Comparison of ENCODE assay signal across 26 mouse cellular contexts in the genomic region with DNA sequence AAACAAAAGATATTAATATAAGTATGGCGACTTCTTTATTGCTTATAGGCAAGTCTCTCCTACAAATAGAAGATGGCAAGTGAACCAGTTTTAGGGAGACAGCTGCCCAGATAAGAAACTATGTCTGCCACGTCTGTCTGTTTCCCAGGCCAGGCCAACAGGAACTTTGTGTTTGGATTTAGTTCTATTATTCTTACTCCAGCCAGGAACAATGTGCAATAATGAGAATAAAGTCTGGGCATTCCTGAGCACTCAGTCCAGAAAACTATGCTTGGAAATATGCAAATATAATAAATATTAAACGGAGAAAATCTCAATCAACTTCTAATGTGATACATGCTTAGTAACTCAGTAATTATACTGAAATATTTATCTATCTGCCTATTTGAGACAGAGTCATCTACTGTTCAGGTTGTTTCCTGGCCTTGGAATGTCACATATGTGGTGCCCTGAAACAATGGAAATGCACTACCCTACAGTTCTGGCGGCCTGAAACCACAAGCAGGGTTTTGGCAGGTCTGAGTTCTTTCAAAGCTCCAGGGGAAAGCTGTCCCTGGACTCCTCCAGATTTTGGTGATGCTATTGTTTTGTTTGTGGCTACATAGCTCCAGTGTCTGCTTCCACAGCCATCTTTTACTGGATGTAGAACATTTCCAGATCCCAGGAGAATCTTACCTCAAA. TPM values are rescaled to one million over a fixed set of nuclear protein-coding genes. Genes with fewer than 3 reads are reported as not detected.
DNase-seq lines count a peak whose midpoint lies in the region; ATAC-seq lines count a peak whose summit lies in the region.
"Had no signal": no experiment of that assay in that cellular context is flagged by ENCODE, and none has a peak within 500 bp of the region (broad histone marks: within the 10 kb centered on the region; RNA-seq: fewer than 3 reads in every experiment).

No protein-coding gene starts in this region.

- peak overlapping the region; percentile 17; the same call in 1 of the 2 replicates for H3K27ac ChIP-seq in lung, embryonic 15.5 days
- H3K27ac ChIP-seq in brown adipose tissue, adult 24 weeks (replicated peaks; ENCODE audit: low read depth, low read length): peak overlapping the region; percentile 51
- no peak overlapping the region for H3K27ac ChIP-seq in forebrain, embryonic 13.5 days
- H3K27ac ChIP-seq: embryonic facial prominence, embryonic 13.5 days; forebrain, embryonic 10.5 days; hindbrain, embryonic 14.5 days; liver, embryonic 14.5 days; macrophage; midbrain, embryonic 13.5 days; neural tube, embryonic 13.5 days had no signal

- H3K9me3 ChIP-seq in lung, embryonic 15.5 days: no peaks in the 10 kb centered on the region
- H3K9me3 ChIP-seq in forebrain, embryonic 13.5 days (replicated peaks): no peaks in the 10 kb centered on the region
- H3K9me3 ChIP-seq: embryonic facial prominence, embryonic 13.5 days; forebrain, embryonic 10.5 days; midbrain, embryonic 13.5 days; neural tube, embryonic 13.5 days had no signal

- intact Hi-C loops in heart, postnatal 25 days (cut with DNase I): loop anchor here (5.0 kb wide), 2 partner anchors 37 to 38 kb away; partner anchors contain the start of gene Cd200

- H3K9ac ChIP-seq in lung, embryonic 15.5 days: no peak overlapping the region
- H3K9ac ChIP-seq in forebrain, embryonic 13.5 days: no peak overlapping the region
- H3K9ac ChIP-seq: embryonic facial prominence, embryonic 13.5 days; hindbrain, embryonic 14.5 days; liver, embryonic 14.5 days; midbrain, embryonic 13.5 days; neural tube, embryonic 13.5 days had no signal

- H3K27me3 ChIP-seq in lung, embryonic 15.5 days: no peaks in the 10 kb centered on the region
- H3K27me3 ChIP-seq in forebrain, embryonic 13.5 days: no peaks in the 10 kb centered on the region
- H3K27me3 ChIP-seq: CH12.LX; embryonic facial prominence, embryonic 13.5 days; midbrain, embryonic 13.5 days; neural tube, embryonic 13.5 days had no signal

- 61% methylated on average over 4 of the region's 4 CpGs for WGBS in lung, embryonic 15.5 days
- WGBS in forebrain, embryonic 13.5 days: 70% methylated on average over 4 of the region's 4 CpGs

- no peak for ATAC-seq in lung, embryonic 15.5 days (ENCODE audit: borderline replicate concordance, extremely low read depth, low FRiP score, low TSS enrichment)
- ATAC-seq in forebrain, embryonic 13.5 days: no peak
- ATAC-seq: forebrain, embryonic 16.5 days; intestine, postnatal 0 days; midbrain, embryonic 13.5 days had no signal

- no peak overlapping the region for H3K4me2 ChIP-seq in lung, embryonic 15.5 days
- no peak overlapping the region for H3K4me2 ChIP-seq in forebrain, embryonic 13.5 days
- H3K4me2 ChIP-seq: embryonic facial prominence, embryonic 13.5 days; hindbrain, embryonic 14.5 days; midbrain, embryonic 13.5 days; neural tube, embryonic 13.5 days had no signal

- DNase-seq in heart, adult 8-10 months (ENCODE audit: low spot score): peak; percentile 59
- DNase-seq in heart, postnatal 25 days (ENCODE audit: low spot score): no peak
- DNase-seq in lung, postnatal 25 days (ENCODE audit: low spot score): no peak
- DNase-seq in 3T3-L1 (ENCODE audit: low read depth, low spot score): peak; percentile 77
- no peak for DNase-seq in embryo, embryonic 10 days (ENCODE audit: low spot score)
- DNase-seq: adrenal gland, postnatal 10 days; cerebellum, adult 11 months; cerebellum, adult 9-10 months; cerebellum, postnatal 36 days; kidney, adult 9 months; kidney, postnatal 25 days; liver had no signal

- H3K4me3 ChIP-seq in lung, embryonic 15.5 days: no peak overlapping the region
- H3K4me3 ChIP-seq in brown adipose tissue, adult 24 weeks (ENCODE audit: insufficient read depth, low read depth, low read length): no peak overlapping the region
- H3K4me3 ChIP-seq in forebrain, embryonic 13.5 days: no peak overlapping the region
- H3K4me3 ChIP-seq: embryonic facial prominence, embryonic 13.5 days; forebrain, embryonic 10.5 days; midbrain, embryonic 13.5 days; neural tube, embryonic 13.5 days had no signal

- 0 out of 2 replicates have a peak, but pooled peaks cover 3% of the 10 kb centered on the region for H3K4me1 ChIP-seq in lung, embryonic 15.5 days
- H3K4me1 ChIP-seq in brown adipose tissue, adult 24 weeks (ENCODE audit: control insufficient read depth, insufficient read depth, insufficient read length, low read length): peaks cover 17% of the 10 kb centered on the region
- no peaks in the 10 kb centered on the region for H3K4me1 ChIP-seq in forebrain, embryonic 13.5 days
- H3K4me1 ChIP-seq: embryonic facial prominence, embryonic 13.5 days; midbrain, embryonic 13.5 days; neural tube, embryonic 13.5 days had no signal

- H3K36me3 ChIP-seq in lung, embryonic 15.5 days: no peaks in the 10 kb centered on the region
- no peaks in the 10 kb centered on the region for H3K36me3 ChIP-seq in forebrain, embryonic 13.5 days (ENCODE audit: poor library complexity, severe bottlenecking)
- H3K36me3 ChIP-seq: embryonic facial prominence, embryonic 13.5 days; forebrain, embryonic 10.5 days; midbrain, embryonic 13.5 days; neural tube, embryonic 13.5 days had no signal

RNA-seq across cellular contexts. Expression of gene Cd200, which starts 39.4 kb away (rescaled TPM):
- 10 to 100 TPM; 40.5 to 94.2 (median 53.1) TPM for total RNA-seq in heart, adult 8-10 months (2022)
- 10 to 100 TPM; 60.5 to 61.8 TPM for total RNA-seq in heart, postnatal 25 days (2021)
- polyA plus RNA-seq in lung, embryonic 15.5 days (2015; fragmentation: Nextera tagmentation; extraction: Ambion mirVana): 68.5 and 73.7 TPM in 2 replicates
- 39.3 and 47.9 TPM in 2 replicates for polyA plus RNA-seq in brown adipose tissue, adult 24 weeks (2012; ENCODE audit: insufficient read depth, insufficient read length, missing spikeins)
- 102 and 126 TPM in 2 replicates for polyA plus RNA-seq in forebrain, embryonic 13.5 days (2015; fragmentation: Nextera tagmentation; extraction: Ambion mirVana)
- total RNA-seq: megakaryocyte-erythroid progenitor cell, adult 5-6 weeks had no signal

Comparison
In these comparisons a context has a peak if more than half of its experiments do, and no peak if none do; other contexts are left out.
1. DNase-seq: peak in heart, adult 8-10 months (single experiment) and 3T3-L1 (single experiment); none in heart, postnatal 25 days (single experiment), lung, postnatal 25 days (single experiment) and embryo, embryonic 10 days (single experiment).